Mouse (Mus musculus) stomach, embryonic 16.5 days (tissue): Measurements from ENCODE around the gene Syngr1. TPM values are rescaled to one million over a fixed set of nuclear protein-coding genes. Genes with fewer than 3 reads are reported as not detected.
A peak's percentile ranks its signal among the peaks of the same experiment; 100 is the strongest.

Source experiments
- ATAC-seq: fragments of 200-750 bp; cut with Nextera tagmentation; 2 replicates; pipeline ENCODE4 v1.8.0; 2017; ENCODE audit warnings: moderate number of reproducible peaks, moderate TSS enrichment; ENCODE audit not compliant: insufficient read depth, low FRiP score
- H3K27ac ChIP-seq: fragments of 300-500 bp; sonication (generic); 2 replicates; pipeline ENCODE4 v1.5.1; 2014; ENCODE audit warnings: low read length
- H3K27me3 ChIP-seq: fragments of 300-500 bp; sonication (generic); 2 replicates; pipeline ENCODE4 v1.6.1; 2014; ENCODE audit warnings: low read length, control low read depth, mixed read lengths; ENCODE audit not compliant: control insufficient read depth, insufficient read depth
- H3K36me3 ChIP-seq: fragments of 300-500 bp; sonication (generic); 2 replicates; pipeline ENCODE4 v1.6.1; 2014; ENCODE audit warnings: low read length; ENCODE audit not compliant: control insufficient read depth, insufficient read depth
- H3K4me1 ChIP-seq: fragments of 300-500 bp; sonication (generic); 2 replicates; pipeline ENCODE4 v1.6.1; 2014; ENCODE audit warnings: low read length, control low read depth, mixed read lengths; ENCODE audit not compliant: control insufficient read depth, insufficient read depth
- H3K4me2 ChIP-seq: fragments of 300-500 bp; sonication (generic); 2 replicates; pipeline ENCODE4 v1.6.1; 2014; ENCODE audit warnings: low read depth, low read length, mixed read lengths
- H3K4me3 ChIP-seq: fragments of 300-500 bp; sonication (generic); replicated peaks from 2 replicates; pipeline ENCODE4 v1.5.1; 2014; ENCODE audit warnings: mild to moderate bottlenecking, low read length
- H3K9ac ChIP-seq: fragments of 300-500 bp; sonication (generic); 2 replicates; pipeline ENCODE4 v1.6.1; 2014; ENCODE audit warnings: low read length
- H3K9me3 ChIP-seq: fragments of 300-500 bp; sonication (generic); replicated peaks from 2 replicates; pipeline ENCODE4 v1.6.1; 2016; ENCODE audit warnings: low read length, control low read depth; ENCODE audit not compliant: control insufficient read depth
- WGBS: fragments of 180-500 bp; shearing (Covaris S2); extraction: QIAGEN DNeasy Blood & Tissue Kit; methylation state at CpG from one replicate; pipeline ENCODE4 v1.1.7; 2014; 5-methylcytosine and 5-hydroxymethylcytosine counted together
- polyA plus RNA-seq: library from polyadenylated mRNA; unstranded; fragments of >200 nt; fragmentation: Nextera tagmentation; extraction: Ambion mirVana; gene quantifications from 2 replicates; pipeline ENCODE4 v1.2.1, GENCODE M21; 2015

Gene Syngr1
- polyA plus RNA-seq, 1 experiment from 2014 or later = 43.1 TPM

DNA sequence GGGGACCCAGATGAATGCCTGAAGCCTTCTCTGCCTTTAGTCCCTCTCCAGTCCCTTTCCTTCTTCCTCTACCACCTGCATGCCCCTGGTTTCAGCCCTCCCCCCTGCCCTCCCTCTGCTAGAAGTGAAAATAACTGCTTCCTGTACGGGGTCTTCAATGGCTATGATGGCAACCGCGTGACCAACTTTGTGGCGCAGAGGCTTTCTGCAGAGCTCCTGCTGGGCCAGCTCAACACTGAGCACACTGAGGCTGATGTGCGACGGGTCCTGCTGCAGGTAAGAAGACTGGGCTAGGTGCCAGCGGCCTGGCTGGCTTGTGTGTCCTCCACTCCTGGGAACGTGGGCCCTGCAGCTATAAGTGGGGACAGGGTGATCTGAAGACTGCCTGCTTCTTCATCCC, 57.4 kb downstream of the Syngr1 start:
- Histone ChIP-seq H3K27ac (no peak overlapping the region; the same call in 1 of the 2 replicates), H3K9me3 (no peaks in the 10 kb centered on the region), H3K9ac (no peak overlapping the region), H3K36me3 (peaks cover 14% of the 10 kb centered on the region; the same call in 1 of the 2 replicates), H3K27me3 (no peaks in the 10 kb centered on the region), H3K4me3 (no peak overlapping the region), H3K4me1 (0 out of 2 replicates have a peak, but pooled peaks cover 4% of the 10 kb centered on the region), H3K4me2 (no peak overlapping the region)
- 77% methylated on average over 8 of the region's 8 CpGs for WGBS
- ATAC-seq = no peak

DNA sequence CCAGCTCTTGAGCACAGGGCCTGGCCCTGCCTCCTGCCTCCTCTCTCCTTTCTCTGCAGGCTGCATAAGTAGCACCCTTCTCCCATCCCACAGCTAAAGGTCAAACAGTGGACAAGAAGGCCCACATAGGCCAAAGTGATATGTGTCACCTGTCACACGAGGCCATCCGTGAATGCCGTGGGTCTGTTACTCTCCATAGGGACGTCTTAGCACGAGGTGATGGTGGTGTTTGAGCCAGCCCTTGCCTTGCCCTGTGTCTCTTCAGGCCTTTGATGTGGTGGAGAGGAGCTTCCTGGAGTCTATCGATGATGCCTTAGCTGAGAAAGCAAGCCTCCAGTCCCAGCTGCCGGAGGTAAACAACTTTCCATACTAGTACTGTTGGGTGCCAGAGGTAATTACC, 58.4 kb downstream of the Syngr1 start:
- no peak for ATAC-seq
- no peak overlapping the region for H3K27ac ChIP-seq
- no peak overlapping the region for H3K4me2 ChIP-seq
- 0 out of 2 replicates have a peak, but pooled peaks cover 4% of the 10 kb centered on the region for H3K4me1 ChIP-seq
- H3K4me3 ChIP-seq = no peak overlapping the region
- no peaks in the 10 kb centered on the region for H3K9me3 ChIP-seq
- H3K27me3 ChIP-seq = no peaks in the 10 kb centered on the region
- peaks cover 17% of the 10 kb centered on the region; the same call in 1 of the 2 replicates for H3K36me3 ChIP-seq
- no peak overlapping the region for H3K9ac ChIP-seq
- WGBS = 82% methylated on average over 7 of the region's 7 CpGs

DNA sequence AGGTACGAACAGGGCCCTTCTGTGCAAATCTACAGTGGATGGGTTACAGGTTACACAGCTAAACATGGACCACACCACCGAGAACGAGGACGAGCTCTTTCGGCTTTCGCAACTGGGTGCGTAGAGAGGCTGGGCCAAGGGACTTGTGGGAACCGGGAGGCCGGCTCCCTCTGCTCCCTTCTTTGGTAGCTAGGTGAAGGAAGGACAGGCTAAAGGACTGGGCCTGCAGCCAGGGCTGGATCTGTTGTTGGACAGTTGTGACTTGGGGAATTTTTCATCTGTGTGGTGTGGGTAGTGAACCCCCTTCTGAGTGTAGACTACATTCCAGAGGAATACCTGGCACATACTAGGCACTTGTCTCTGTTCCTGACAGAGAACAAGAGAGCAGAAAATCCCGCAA, 61.5 kb downstream of the Syngr1 start:
- Histone ChIP-seq H3K27ac (peak overlapping the region; percentile 22; the same call in 1 of the 2 replicates), H3K4me3 (no peak overlapping the region), H3K9me3 (no peaks in the 10 kb centered on the region), H3K9ac (no peak overlapping the region), H3K36me3 (peaks cover 19% of the 10 kb centered on the region; the same call in 1 of the 2 replicates), H3K4me1 (peaks cover 3% of the 10 kb centered on the region; the same call in 1 of the 2 replicates), H3K27me3 (no peaks in the 10 kb centered on the region), H3K4me2 (no peak overlapping the region)
- no peak for ATAC-seq
- 81% methylated on average over 10 of the region's 10 CpGs for WGBS

DNA sequence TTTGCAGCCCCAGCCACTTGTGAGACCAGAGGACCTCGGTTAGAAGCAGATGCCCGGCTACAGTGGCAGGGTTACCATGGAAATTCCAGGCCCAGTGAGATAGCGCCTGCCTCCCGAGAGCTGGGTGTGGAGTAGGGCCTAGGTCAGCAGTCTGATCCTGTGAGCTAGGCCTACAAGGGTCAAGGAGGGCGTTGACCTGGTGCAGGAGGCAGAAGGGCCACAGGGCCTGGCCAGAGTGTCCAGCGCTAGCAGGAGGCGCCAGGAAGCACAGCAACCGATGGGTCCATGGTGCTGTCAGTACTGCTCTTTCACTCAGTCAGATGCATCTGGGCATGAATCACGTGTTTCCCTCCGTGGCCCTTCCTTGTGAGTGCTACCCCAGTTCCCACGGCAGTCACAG, 62.6 kb downstream of the Syngr1 start:
- H3K4me3 ChIP-seq = no peak overlapping the region
- no peak overlapping the region for H3K4me2 ChIP-seq
- 78% methylated on average over 11 of the region's 11 CpGs for WGBS
- H3K4me1 ChIP-seq = peaks cover 13% of the 10 kb centered on the region
- no peak overlapping the region for H3K27ac ChIP-seq
- no peak for ATAC-seq
- peaks cover 30% of the 10 kb centered on the region; the same call in 1 of the 2 replicates for H3K36me3 ChIP-seq
- no peak overlapping the region for H3K9ac ChIP-seq
- H3K27me3 ChIP-seq = no peaks in the 10 kb centered on the region
- H3K9me3 ChIP-seq = no peaks in the 10 kb centered on the region

DNA sequence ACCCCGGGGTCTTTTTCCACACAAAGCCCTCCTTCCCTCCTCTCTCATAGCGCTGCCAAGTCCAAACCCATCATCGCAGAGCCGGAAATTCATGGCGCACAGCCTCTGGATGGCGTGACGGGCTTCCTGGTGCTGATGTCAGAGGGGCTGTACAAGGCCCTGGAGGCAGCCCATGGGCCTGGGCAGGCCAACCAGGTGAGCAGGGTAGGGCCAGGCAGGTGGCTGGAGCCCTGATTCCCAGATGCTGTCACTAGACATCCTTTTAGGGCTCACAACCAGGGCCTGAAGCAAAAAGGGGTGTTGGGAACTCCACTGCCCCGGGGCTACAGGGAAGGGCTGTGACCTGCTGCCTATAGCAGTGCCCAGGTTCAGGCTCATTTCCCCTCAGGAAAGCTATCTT, 64.6 kb downstream of the Syngr1 start:
- no peak overlapping the region for H3K4me3 ChIP-seq
- no peak overlapping the region for H3K27ac ChIP-seq
- no peak overlapping the region for H3K9ac ChIP-seq
- no peak for ATAC-seq
- WGBS = 93% methylated on average over 8 of the region's 8 CpGs
- H3K4me2 ChIP-seq = no peak overlapping the region
- H3K4me1 ChIP-seq = peaks cover 27% of the 10 kb centered on the region
- peaks cover 21% of the 10 kb centered on the region; the same call in 1 of the 2 replicates for H3K36me3 ChIP-seq
- no peaks in the 10 kb centered on the region for H3K27me3 ChIP-seq
- no peaks in the 10 kb centered on the region for H3K9me3 ChIP-seq

DNA sequence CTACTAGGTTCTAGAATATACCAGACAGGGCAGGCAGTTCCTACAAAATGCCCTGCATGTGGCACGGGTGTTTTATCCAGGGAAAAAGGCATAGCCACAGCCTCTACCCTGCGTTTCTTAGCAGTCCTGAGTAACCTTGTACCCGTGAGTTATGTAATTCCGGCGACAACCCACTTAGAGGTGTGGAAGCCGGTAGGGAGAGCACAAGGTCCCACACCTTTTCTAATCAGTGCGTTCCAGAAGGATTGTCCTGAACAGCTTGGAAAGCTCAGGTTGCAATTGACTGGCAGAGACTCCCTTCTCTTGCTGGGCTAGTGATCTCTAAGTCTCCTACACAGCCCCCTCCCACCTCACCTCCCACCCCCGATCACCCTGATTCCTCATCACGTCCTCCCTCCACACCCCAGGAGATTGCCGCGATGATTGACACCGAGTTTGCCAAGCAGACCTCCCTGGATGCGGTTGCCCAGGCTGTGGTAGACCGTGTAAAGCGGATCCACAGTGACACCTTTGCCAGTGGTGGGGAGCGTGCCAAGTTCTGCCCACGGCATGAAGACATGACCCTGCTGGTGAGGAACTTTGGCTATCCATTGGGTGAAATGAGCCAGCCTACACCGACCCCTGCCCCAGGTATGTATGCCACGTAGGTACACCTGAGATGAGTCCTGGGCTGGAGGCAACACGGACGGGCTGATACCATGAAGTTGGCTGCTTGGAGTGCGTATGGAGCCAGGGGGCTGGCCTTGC, 66.2 kb downstream of the Syngr1 start:
- H3K4me2 ChIP-seq = no peak overlapping the region
- no peak for ATAC-seq
- no peaks in the 10 kb centered on the region for H3K27me3 ChIP-seq
- H3K36me3 ChIP-seq = peaks cover 21% of the 10 kb centered on the region; the same call in 1 of the 2 replicates
- peak overlapping the region; percentile 96; the same call in 1 of the 2 replicates for H3K27ac ChIP-seq
- peaks cover 27% of the 10 kb centered on the region for H3K4me1 ChIP-seq
- H3K9ac ChIP-seq = no peak overlapping the region
- WGBS = 78% methylated on average over 22 of the region's 22 CpGs
- H3K4me3 ChIP-seq = no peak overlapping the region
- no peaks in the 10 kb centered on the region for H3K9me3 ChIP-seq

DNA sequence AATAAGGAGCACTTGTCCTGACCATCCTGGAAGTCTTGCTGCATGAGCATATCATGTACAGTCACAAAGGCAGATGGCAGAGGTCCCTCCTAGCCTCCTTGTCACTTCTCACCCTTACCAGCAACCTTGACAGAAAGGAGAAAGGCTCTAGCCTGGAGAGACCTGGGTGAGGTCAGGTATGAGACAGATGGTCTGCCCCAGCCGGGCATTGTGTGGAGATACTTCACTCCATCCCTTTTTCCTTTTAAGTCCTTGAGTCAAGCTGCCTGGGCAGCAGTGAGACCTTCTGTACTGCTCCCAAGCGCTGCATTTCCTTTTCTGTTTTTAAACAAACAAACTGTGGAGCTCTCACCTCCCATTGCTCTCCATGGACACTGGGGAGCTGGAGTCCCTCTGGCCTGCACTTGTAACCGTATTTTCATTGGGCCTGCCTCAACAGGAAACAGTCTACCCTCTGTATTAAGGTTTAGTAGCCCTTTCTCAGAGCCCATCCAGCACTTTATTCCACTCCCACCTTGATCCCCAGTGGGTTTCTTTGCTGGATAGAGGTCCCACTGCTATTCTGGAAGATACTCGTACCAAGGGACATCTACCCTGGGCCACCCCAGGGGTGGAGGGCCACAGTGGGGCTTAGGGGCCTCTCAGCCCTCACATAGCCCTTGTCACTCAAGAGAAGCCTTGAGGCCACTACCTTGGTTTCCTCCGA, 67.0 kb downstream of the Syngr1 start:
- Histone ChIP-seq H3K36me3 (peaks cover 20% of the 10 kb centered on the region; the same call in 1 of the 2 replicates), H3K4me3 (no peak overlapping the region), H3K27me3 (no peaks in the 10 kb centered on the region), H3K9me3 (no peaks in the 10 kb centered on the region), H3K4me1 (peaks cover 27% of the 10 kb centered on the region), H3K9ac (peak overlapping the region; percentile 56; the same call in 1 of the 2 replicates), H3K27ac (peak overlapping the region; percentile 96), H3K4me2 (no peak overlapping the region)
- WGBS = 62% methylated on average over 5 of the region's 5 CpGs
- no peak for ATAC-seq

DNA sequence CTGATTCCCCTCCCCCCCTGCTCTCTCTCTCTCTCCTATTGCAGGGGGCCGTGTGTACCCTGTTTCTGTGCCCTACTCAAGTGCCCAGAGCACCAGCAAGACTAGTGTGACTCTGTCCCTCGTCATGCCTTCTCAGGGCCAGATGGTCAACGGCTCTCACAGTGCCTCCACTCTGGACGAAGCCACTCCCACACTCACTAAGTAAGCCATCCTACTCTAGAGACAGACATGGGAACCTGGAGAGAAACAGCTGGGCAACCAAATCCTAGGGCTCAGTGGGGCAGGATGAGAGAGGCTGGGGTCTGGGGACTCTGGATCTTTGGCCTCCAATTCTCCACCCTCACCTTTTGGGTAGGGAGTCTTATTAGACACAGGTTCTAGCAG, 67.6 kb downstream of the Syngr1 start:
- H3K27ac ChIP-seq = peak overlapping the region; percentile 96
- H3K27me3 ChIP-seq = no peaks in the 10 kb centered on the region
- ATAC-seq = no peak
- peaks cover 27% of the 10 kb centered on the region for H3K4me1 ChIP-seq
- peak overlapping the region; percentile 56; the same call in 1 of the 2 replicates for H3K9ac ChIP-seq
- H3K4me2 ChIP-seq = no peak overlapping the region
- H3K4me3 ChIP-seq = no peak overlapping the region
- 33% methylated on average over 4 of the region's 4 CpGs for WGBS
- 0 out of 2 replicates have a peak, but pooled peaks cover 15% of the 10 kb centered on the region for H3K36me3 ChIP-seq
- no peaks in the 10 kb centered on the region for H3K9me3 ChIP-seq
